Mouse (Mus musculus) heart, embryonic 10.5 days (tissue): ENCODE measurements around the gene Nyap1. TPM values are rescaled to one million over a fixed set of nuclear protein-coding genes. Genes with fewer than 3 reads are reported as not detected.

Experiments used
- DNase-seq: peaks from one replicate; pipeline ENCODE4 v3.0.0-alpha.2; 2017; ENCODE audit warnings: low spot score
- H3K27ac ChIP-seq: fragments of 300-500 bp; sonication (generic); 2 replicates; pipeline ENCODE4 v1.5.1; 2016; ENCODE audit warnings: mild to moderate bottlenecking
- H3K27me3 ChIP-seq: fragments of 300-500 bp; sonication (generic); 2 replicates; pipeline ENCODE4 v1.6.1; 2016; ENCODE audit warnings: mild to moderate bottlenecking; ENCODE audit not compliant: poor library complexity, insufficient read depth, severe bottlenecking
- H3K36me3 ChIP-seq: fragments of 300-500 bp; sonication (generic); 2 replicates; pipeline ENCODE4 v1.6.1; 2016; ENCODE audit warnings: mild to moderate bottlenecking, moderate library complexity
- H3K4me1 ChIP-seq: fragments of 300-500 bp; sonication (generic); 2 replicates; pipeline ENCODE4 v1.6.1; 2016; ENCODE audit warnings: mild to moderate bottlenecking
- H3K4me3 ChIP-seq: fragments of 300-500 bp; sonication (generic); 2 replicates; pipeline ENCODE4 v1.5.1; 2016; ENCODE audit warnings: mild to moderate bottlenecking, moderate library complexity
- H3K9me3 ChIP-seq: fragments of 300-500 bp; sonication (generic); 2 replicates; pipeline ENCODE4 v1.6.1; 2016; ENCODE audit warnings: mild to moderate bottlenecking, moderate library complexity
- WGBS: fragments of 180-500 bp; shearing (Covaris S2); methylation state at CpG from one replicate; pipeline ENCODE4 v1.1.7; 2016; 5-methylcytosine and 5-hydroxymethylcytosine counted together
- polyA plus RNA-seq: library from polyadenylated mRNA; unstranded; fragments of >200 nt; fragmentation: Nextera tagmentation; extraction: Ambion mirVana; gene quantifications from 2 replicates; pipeline ENCODE4 v1.2.1, GENCODE M21; 2016

Gene Nyap1
- polyA plus RNA-seq, 1 experiment from 2014 or later: 1.4 TPM

GRCm38 (mm10) chr5:137694796-137695195 lies 46.6 kb downstream of the Nyap1 start:
- H3K27ac ChIP-seq: no peak overlapping the region
- H3K27me3 ChIP-seq: no peaks in the 10 kb centered on the region
- no peak overlapping the region for H3K4me3 ChIP-seq
- 85% methylated on average over 3 of the region's 3 CpGs for WGBS
- peaks cover 8% of the 10 kb centered on the region for H3K4me1 ChIP-seq
- H3K36me3 ChIP-seq: no peaks in the 10 kb centered on the region
- DNase-seq: no peak
- H3K9me3 ChIP-seq: no peaks in the 10 kb centered on the region

- Histone ChIP-seq H3K4me1 (peaks cover 7% of the 10 kb centered on the region), H3K9me3 (no peaks in the 10 kb centered on the region), H3K27me3 (no peaks in the 10 kb centered on the region), H3K27ac (no peak overlapping the region), H3K36me3 (no peaks in the 10 kb centered on the region), H3K4me3 (no peak overlapping the region)
- 77% methylated on average over 1 of the region's 1 CpGs for WGBS
- DNase-seq: no peak
These were observed 49.5 kb downstream of the Nyap1 start for GRCm38 (mm10) chr5:137691881-137692280.

GRCm38 (mm10) chr5:137690531-137690930 lies 50.9 kb downstream of the Nyap1 start:
- peaks cover 14% of the 10 kb centered on the region for H3K4me1 ChIP-seq
- 0 out of 2 replicates have a peak, but pooled peaks cover 6% of the 10 kb centered on the region for H3K27me3 ChIP-seq
- peak overlapping the region; percentile 15; the same call in 1 of the 2 replicates for H3K4me3 ChIP-seq
- peak; percentile 78 for DNase-seq
- WGBS: 40% methylated on average over 9 of the region's 9 CpGs
- H3K9me3 ChIP-seq: no peaks in the 10 kb centered on the region
- peak overlapping the region; percentile 59 for H3K27ac ChIP-seq
- H3K36me3 ChIP-seq: no peaks in the 10 kb centered on the region

DNA sequence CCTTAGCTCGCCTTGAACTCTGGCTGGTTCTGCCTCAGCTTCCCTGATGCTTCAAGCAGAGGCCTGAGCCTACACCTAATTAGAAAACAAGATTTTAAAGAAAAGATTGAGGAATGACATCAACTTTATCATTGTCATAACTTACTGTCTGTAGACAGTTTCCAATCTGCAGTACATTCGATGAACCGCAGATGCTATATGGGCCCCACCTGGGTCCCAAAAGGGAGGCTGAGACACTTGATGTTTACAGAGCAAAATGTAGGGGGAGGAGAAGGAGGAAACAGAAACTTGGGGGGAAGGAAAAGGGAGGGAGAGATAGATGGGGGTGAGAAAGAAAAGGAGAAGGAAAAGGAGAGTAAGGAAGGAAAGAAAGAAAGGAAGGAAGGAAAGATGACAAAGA lies 51.4 kb downstream of the Nyap1 start:
- Histone ChIP-seq H3K4me3 (no peak overlapping the region), H3K27me3 (0 out of 2 replicates have a peak, but pooled peaks cover 6% of the 10 kb centered on the region), H3K4me1 (peaks cover 20% of the 10 kb centered on the region), H3K9me3 (no peaks in the 10 kb centered on the region), H3K36me3 (no peaks in the 10 kb centered on the region), H3K27ac (peak overlapping the region; percentile 59)
- DNase-seq: no peak
- 83% methylated on average over 3 of the region's 3 CpGs for WGBS

DNA sequence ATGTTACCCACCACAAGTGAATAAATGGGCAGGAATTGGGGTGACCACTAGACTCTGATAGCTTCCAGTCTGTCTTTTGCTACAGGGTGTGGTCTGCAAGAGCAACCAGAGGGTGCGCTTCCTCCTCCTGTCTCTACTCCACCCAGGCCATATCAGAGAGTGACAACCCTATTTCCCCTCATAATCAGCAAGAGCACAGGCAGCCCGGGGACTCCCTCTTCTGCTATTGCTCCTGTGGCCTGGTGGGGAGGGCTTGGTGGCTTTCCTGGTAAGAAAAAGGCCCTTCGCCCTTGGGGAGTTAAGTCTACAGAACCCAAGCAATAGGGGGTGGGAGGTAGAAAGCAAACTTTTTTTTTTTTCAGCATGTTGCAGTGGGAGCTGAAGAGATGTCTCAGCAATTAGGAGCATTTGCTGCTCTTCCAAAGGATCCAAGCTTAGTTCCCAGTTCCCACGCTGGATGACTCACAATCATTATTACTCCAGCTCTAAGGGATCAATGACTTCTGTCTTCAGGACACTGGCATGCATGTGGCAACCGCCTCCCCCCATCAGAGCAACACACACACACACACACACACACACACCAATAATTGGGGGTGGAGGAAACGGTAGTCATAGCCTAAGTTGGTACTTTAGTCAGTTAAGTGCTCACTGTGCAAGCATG lies 55.1 kb downstream of the Nyap1 start:
- no peaks in the 10 kb centered on the region for H3K9me3 ChIP-seq
- 71% methylated on average over 6 of the region's 6 CpGs for WGBS
- 0 out of 2 replicates have a peak, but pooled peaks cover 6% of the 10 kb centered on the region for H3K27me3 ChIP-seq
- peaks cover 5% of the 10 kb centered on the region; the same call in 1 of the 2 replicates for H3K36me3 ChIP-seq
- H3K4me3 ChIP-seq: no peak overlapping the region
- H3K27ac ChIP-seq: peak overlapping the region; percentile 78; the same call in 1 of the 2 replicates
- peaks cover 43% of the 10 kb centered on the region for H3K4me1 ChIP-seq
- peak; percentile 92 for DNase-seq

GRCm38 (mm10) chr5:137685653-137686052 lies 55.8 kb downstream of the Nyap1 start:
- no peak for DNase-seq
- H3K27me3 ChIP-seq: 0 out of 2 replicates have a peak, but pooled peaks cover 6% of the 10 kb centered on the region
- 93% methylated on average over 3 of the region's 3 CpGs for WGBS
- H3K9me3 ChIP-seq: no peaks in the 10 kb centered on the region
- H3K4me1 ChIP-seq: peaks cover 40% of the 10 kb centered on the region
- H3K27ac ChIP-seq: peak overlapping the region; percentile 78; the same call in 1 of the 2 replicates
- peaks cover 8% of the 10 kb centered on the region; the same call in 1 of the 2 replicates for H3K36me3 ChIP-seq
- H3K4me3 ChIP-seq: no peak overlapping the region

- H3K4me1 ChIP-seq: peaks cover 35% of the 10 kb centered on the region
- H3K27ac ChIP-seq: peak within 1 kb of the TSS; percentile 89
- 0 out of 2 replicates have a peak, but pooled peaks cover 6% of the 10 kb centered on the region for H3K27me3 ChIP-seq
- WGBS: 1% methylated on average over 62 of the region's 62 CpGs
- H3K9me3 ChIP-seq: no peaks in the 10 kb centered on the region
- peaks cover 12% of the 10 kb centered on the region; the same call in 1 of the 2 replicates for H3K36me3 ChIP-seq
- peak within 1 kb of the TSS; percentile 88 for H3K4me3 ChIP-seq
- DNase-seq: peak; percentile 100
These were observed 56.9 kb downstream of the Nyap1 start, which contains the start of gene Agfg2 for GRCm38 (mm10) chr5:137684294-137685123. Agfg2 (minus strand) TSS chr5:137684726.

DNA sequence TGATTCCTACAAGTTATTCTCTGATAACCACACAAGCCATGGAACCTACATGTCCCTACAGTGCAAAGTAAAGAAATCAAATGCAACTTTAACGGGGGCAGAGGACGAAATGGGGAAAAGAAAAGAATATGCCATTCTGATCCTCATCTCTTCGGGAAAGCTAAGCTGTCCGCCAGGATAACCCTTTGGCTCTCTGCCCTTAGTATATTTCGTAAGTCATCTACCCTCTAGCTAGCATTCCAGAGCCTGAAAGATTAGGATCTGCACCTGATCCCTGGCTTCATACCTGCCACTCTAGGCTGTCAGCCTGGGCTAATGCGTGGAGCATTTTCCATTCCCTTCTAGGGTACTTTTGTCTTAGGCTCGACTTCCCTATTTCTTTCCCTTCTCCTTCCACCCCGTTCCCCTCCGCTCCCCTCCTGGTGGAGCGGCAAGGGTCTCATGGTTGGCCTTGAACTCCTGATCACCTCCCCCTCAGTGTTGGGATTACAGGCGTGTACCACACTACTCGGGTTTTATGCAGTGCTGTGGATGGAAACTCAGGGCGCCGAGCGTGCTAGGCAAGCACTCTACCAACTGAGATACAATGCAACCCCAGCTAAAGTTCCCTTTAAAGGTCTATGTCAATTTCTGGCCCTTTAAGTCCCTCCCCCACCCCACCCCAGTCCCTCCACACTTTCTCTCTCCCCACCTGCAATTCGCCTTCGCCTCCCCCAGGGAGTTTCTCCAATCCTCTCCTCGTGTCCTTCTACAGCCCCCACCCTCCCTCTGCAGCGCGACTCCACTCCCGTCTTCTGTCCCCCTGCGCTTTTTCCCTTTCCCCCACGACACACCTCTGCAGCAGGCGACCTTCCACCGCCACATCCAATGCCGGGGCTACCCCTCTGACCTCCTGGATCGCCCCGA lies 57.8 kb downstream of the Nyap1 start:
- Histone ChIP-seq H3K27me3 (0 out of 2 replicates have a peak, but pooled peaks cover 6% of the 10 kb centered on the region), H3K9me3 (no peaks in the 10 kb centered on the region), H3K4me3 (peak overlapping the region; percentile 88), H3K27ac (peak overlapping the region; percentile 89), H3K36me3 (peaks cover 12% of the 10 kb centered on the region; the same call in 1 of the 2 replicates), H3K4me1 (peaks cover 35% of the 10 kb centered on the region)
- no peak for DNase-seq
- 14% methylated on average over 28 of the region's 28 CpGs for WGBS

DNA sequence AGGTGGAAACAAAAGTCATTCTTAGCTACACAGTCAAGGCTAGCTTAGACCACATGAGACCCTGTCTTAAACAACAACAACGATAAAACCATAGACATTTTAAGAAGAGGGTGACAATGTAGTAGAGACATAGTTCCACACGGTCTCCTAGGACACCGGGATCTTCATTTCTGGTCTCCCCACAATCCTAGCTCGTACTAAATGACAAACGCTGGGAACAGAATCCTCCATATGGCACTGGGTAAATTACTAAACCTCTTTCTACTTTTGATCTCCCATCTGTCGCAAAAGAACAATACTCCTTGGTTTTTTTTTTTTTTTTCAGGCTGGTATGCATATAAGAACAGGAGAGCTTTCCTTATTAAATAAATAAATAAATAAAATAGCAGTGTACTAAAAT lies 58.9 kb downstream of the Nyap1 start:
- Histone ChIP-seq H3K4me1 (peaks cover 35% of the 10 kb centered on the region), H3K36me3 (peaks cover 13% of the 10 kb centered on the region; the same call in 1 of the 2 replicates), H3K9me3 (no peaks in the 10 kb centered on the region), H3K27me3 (0 out of 2 replicates have a peak, but pooled peaks cover 6% of the 10 kb centered on the region), H3K27ac (no peak overlapping the region), H3K4me3 (peak overlapping the region; percentile 88; the same call in 1 of the 2 replicates)
- no peak for DNase-seq
- 87% methylated on average over 6 of the region's 6 CpGs for WGBS

Other genes starting within 250 kb of the Nyap1 start
- 50.6 and 56.6 TPM in 2 replicates for gene Pop7, start 239.1 kb downstream of the Nyap1 start, polyA plus RNA-seq
- 8.0 and 10.8 TPM in 2 replicates for gene Gigyf1, start 223.1 kb downstream of the Nyap1 start, polyA plus RNA-seq
- gene Epo, start 208.4 kb downstream of the Nyap1 start, polyA plus RNA-seq: 0.28 and 2.3 TPM in 2 replicates
- 287 and 294 TPM in 2 replicates for gene Gnb2, start 208.1 kb downstream of the Nyap1 start, polyA plus RNA-seq
- 0.07 TPM in 1 of 2 replicates, not detected in the other for gene Actl6b, start 188.1 kb downstream of the Nyap1 start, polyA plus RNA-seq
- gene Tfr2, start 171.8 kb downstream of the Nyap1 start, polyA plus RNA-seq: 4.0 and 4.9 TPM in 2 replicates
- gene Mospd3, start 140.5 kb downstream of the Nyap1 start, polyA plus RNA-seq: 14.3 and 16.0 TPM in 2 replicates
- 114 and 137 TPM in 2 replicates for gene Pcolce, start 127.8 kb downstream of the Nyap1 start, polyA plus RNA-seq
- 0.28 and 0.31 TPM in 2 replicates for gene Fbxo24, start 112.6 kb downstream of the Nyap1 start, polyA plus RNA-seq
- 23.3 and 23.7 TPM in 2 replicates for gene Lrch4, start 112.5 kb downstream of the Nyap1 start, polyA plus RNA-seq
- 7.7 and 9.8 TPM in 2 replicates for gene Gm20605, start 112.4 kb downstream of the Nyap1 start, polyA plus RNA-seq
- gene Sap25, start 100.3 kb downstream of the Nyap1 start, polyA plus RNA-seq: 4.8 and 6.4 TPM in 2 replicates
- 0.60 and 0.74 TPM in 2 replicates for gene Irs3, start 95.9 kb downstream of the Nyap1 start, polyA plus RNA-seq
- 31.9 and 34.0 TPM in 2 replicates for gene Agfg2, start 56.9 kb downstream of the Nyap1 start, polyA plus RNA-seq
- 147 and 165 TPM in 2 replicates for gene Tsc22d4, start 4.1 kb upstream of the Nyap1 start, polyA plus RNA-seq
- 31.3 and 49.2 TPM in 2 replicates for gene Ppp1r35, start 37.2 kb upstream of the Nyap1 start, polyA plus RNA-seq
- gene Mepce, start 46.0 kb upstream of the Nyap1 start, polyA plus RNA-seq: 7.1 and 10.4 TPM in 2 replicates
- gene Zcwpw1, start 46.2 kb upstream of the Nyap1 start, polyA plus RNA-seq: 10.0 and 12.5 TPM in 2 replicates
- 1.3 and 2.0 TPM in 2 replicates for gene Pilra, start 94.7 kb upstream of the Nyap1 start, polyA plus RNA-seq
- gene Pilrb1, start 116.5 kb upstream of the Nyap1 start, polyA plus RNA-seq: 0.26 and 0.28 TPM in 2 replicates
- 0.64 and 1.0 TPM in 2 replicates for gene Pilrb2, start 130.2 kb upstream of the Nyap1 start, polyA plus RNA-seq
- 0.14 TPM in 1 of 2 replicates, not detected in the other for gene Cyp3a13, start 180.0 kb upstream of the Nyap1 start, polyA plus RNA-seq
- gene Gjc3, start 221.5 kb upstream of the Nyap1 start, polyA plus RNA-seq: not detected in 2 replicates
- gene Azgp1, start 239.9 kb upstream of the Nyap1 start, polyA plus RNA-seq: not detected in 2 replicates